Mouse (Mus musculus) limb, embryonic 15.5 days (tissue): ENCODE measurements around the gene Dnm3. TPM values are rescaled to one million over a fixed set of nuclear protein-coding genes. Genes with fewer than 3 reads are reported as not detected.

Experiments used
- ATAC-seq: fragments of 200-750 bp; cut with Nextera tagmentation; 2 replicates; pipeline ENCODE4 v1.8.0; 2017; ENCODE audit warnings: low read depth, moderate TSS enrichment; ENCODE audit not compliant: insufficient number of reproducible peaks, low FRiP score, low TSS enrichment
- H3K27ac ChIP-seq: fragments of 300-500 bp; sonication (generic); 2 replicates; pipeline ENCODE4 v1.5.1; 2015; ENCODE audit warnings: moderate library complexity, mild to moderate bottlenecking, inconsistent platforms
- H3K27me3 ChIP-seq: fragments of 300-500 bp; sonication (generic); 2 replicates; pipeline ENCODE4 v1.6.1; 2015; ENCODE audit warnings: inconsistent platforms
- H3K36me3 ChIP-seq: fragments of 300-500 bp; sonication (generic); 2 replicates; pipeline ENCODE4 v1.6.1; 2015; ENCODE audit warnings: inconsistent platforms
- H3K4me1 ChIP-seq: fragments of 300-500 bp; sonication (generic); 2 replicates; pipeline ENCODE4 v1.6.1; 2015; ENCODE audit warnings: inconsistent platforms
- H3K4me2 ChIP-seq: fragments of 300-500 bp; sonication (generic); 2 replicates; pipeline ENCODE4 v1.6.1; 2015; ENCODE audit warnings: mild to moderate bottlenecking, inconsistent platforms
- H3K4me3 ChIP-seq: fragments of 300-500 bp; sonication (generic); 2 replicates; pipeline ENCODE4 v1.5.1; 2015; ENCODE audit warnings: mild to moderate bottlenecking, inconsistent platforms
- H3K9ac ChIP-seq: fragments of 300-500 bp; sonication (generic); 2 replicates; pipeline ENCODE4 v1.6.1; 2015; ENCODE audit warnings: inconsistent platforms
- H3K9me3 ChIP-seq: fragments of 300-500 bp; sonication (generic); 2 replicates; pipeline ENCODE4 v1.6.1; 2016; ENCODE audit warnings: inconsistent platforms
- WGBS: fragments of 180-500 bp; shearing (Covaris S2); methylation state at CpG from one replicate; pipeline ENCODE4 v1.1.7; 2015; 5-methylcytosine and 5-hydroxymethylcytosine counted together
- polyA plus RNA-seq: library from polyadenylated mRNA; unstranded; fragments of >200 nt; fragmentation: Nextera tagmentation; extraction: Ambion mirVana; gene quantifications from 2 replicates; pipeline ENCODE4 v1.2.1, GENCODE M21; 2015

Gene Dnm3
- polyA plus RNA-seq, 1 experiment from 2014 or later: 23.6 TPM

GRCm38 (mm10) chr1:162463676-162464075 lies 14.2 kb downstream of the Dnm3 start:
- 84% methylated on average over 8 of the region's 8 CpGs for WGBS
- H3K9me3 ChIP-seq: no peaks in the 10 kb centered on the region
- no peaks in the 10 kb centered on the region for H3K27me3 ChIP-seq
- no peak overlapping the region for H3K4me2 ChIP-seq
- H3K4me1 ChIP-seq: no peaks in the 10 kb centered on the region
- no peak overlapping the region for H3K9ac ChIP-seq
- H3K27ac ChIP-seq: no peak overlapping the region
- ATAC-seq: no peak
- H3K36me3 ChIP-seq: no peaks in the 10 kb centered on the region
- no peak overlapping the region for H3K4me3 ChIP-seq

- no peak overlapping the region for H3K27ac ChIP-seq
- WGBS: 83% methylated on average over 2 of the region's 2 CpGs
- H3K4me2 ChIP-seq: no peak overlapping the region
- H3K4me1 ChIP-seq: 0 out of 2 replicates have a peak, but pooled peaks cover 1% of the 10 kb centered on the region
- no peak for ATAC-seq
- H3K9ac ChIP-seq: no peak overlapping the region
- no peaks in the 10 kb centered on the region for H3K9me3 ChIP-seq
- no peak overlapping the region for H3K4me3 ChIP-seq
- no peaks in the 10 kb centered on the region for H3K36me3 ChIP-seq
- H3K27me3 ChIP-seq: no peaks in the 10 kb centered on the region
Measured at GRCm38 (mm10) chr1:162458711-162459110, 19.1 kb downstream of the Dnm3 start.

GRCm38 (mm10) chr1:162456861-162457260 lies 21.0 kb downstream of the Dnm3 start:
- Histone ChIP-seq H3K4me2 (no peak overlapping the region), H3K4me3 (no peak overlapping the region), H3K27me3 (no peaks in the 10 kb centered on the region), H3K4me1 (0 out of 2 replicates have a peak, but pooled peaks cover 4% of the 10 kb centered on the region), H3K9me3 (no peaks in the 10 kb centered on the region), H3K36me3 (no peaks in the 10 kb centered on the region), H3K27ac (no peak overlapping the region), H3K9ac (no peak overlapping the region)
- WGBS: 86% methylated on average over 6 of the region's 6 CpGs
- ATAC-seq: no peak

- 0 out of 2 replicates have a peak, but pooled peaks cover 4% of the 10 kb centered on the region for H3K4me1 ChIP-seq
- no peak overlapping the region for H3K9ac ChIP-seq
- no peak overlapping the region for H3K4me3 ChIP-seq
- H3K9me3 ChIP-seq: no peaks in the 10 kb centered on the region
- WGBS: 90% methylated on average over 4 of the region's 4 CpGs
- no peak overlapping the region for H3K4me2 ChIP-seq
- no peak overlapping the region for H3K27ac ChIP-seq
- ATAC-seq: no peak
- no peaks in the 10 kb centered on the region for H3K36me3 ChIP-seq
- no peaks in the 10 kb centered on the region for H3K27me3 ChIP-seq
Measured at GRCm38 (mm10) chr1:162456406-162456805, 21.4 kb downstream of the Dnm3 start.

GRCm38 (mm10) chr1:162453578-162453977 lies 24.3 kb downstream of the Dnm3 start:
- WGBS: 31% methylated on average over 8 of the region's 8 CpGs
- Histone ChIP-seq H3K4me1 (0 out of 2 replicates have a peak, but pooled peaks cover 4% of the 10 kb centered on the region), H3K36me3 (no peaks in the 10 kb centered on the region), H3K4me3 (no peak overlapping the region), H3K27ac (no peak overlapping the region), H3K27me3 (no peaks in the 10 kb centered on the region), H3K4me2 (no peak overlapping the region), H3K9ac (no peak overlapping the region), H3K9me3 (no peaks in the 10 kb centered on the region)
- no peak for ATAC-seq

- WGBS: 79% methylated on average over 6 of the region's 6 CpGs
Measured at GRCm38 (mm10) chr1:162453030-162453429, 24.8 kb downstream of the Dnm3 start.

GRCm38 (mm10) chr1:162449161-162449909 lies 28.5 kb downstream of the Dnm3 start:
- ATAC-seq: no peak
- 59% methylated on average over 3 of the region's 3 CpGs for WGBS
- Histone ChIP-seq H3K4me2 (no peak overlapping the region), H3K27ac (no peak overlapping the region), H3K27me3 (no peaks in the 10 kb centered on the region), H3K4me3 (no peak overlapping the region), H3K9me3 (no peaks in the 10 kb centered on the region), H3K9ac (no peak overlapping the region), H3K4me1 (0 out of 2 replicates have a peak, but pooled peaks cover 4% of the 10 kb centered on the region), H3K36me3 (no peaks in the 10 kb centered on the region)

More at GRCm38 (mm10) chr1:162453030-162453429, 24.8 kb downstream of the Dnm3 start:
- H3K36me3 ChIP-seq: no peaks in the 10 kb centered on the region
- no peak for ATAC-seq
- no peak overlapping the region for H3K4me3 ChIP-seq
- no peak overlapping the region for H3K27ac ChIP-seq
- H3K9ac ChIP-seq: no peak overlapping the region
- 0 out of 2 replicates have a peak, but pooled peaks cover 4% of the 10 kb centered on the region for H3K4me1 ChIP-seq
- no peaks in the 10 kb centered on the region for H3K9me3 ChIP-seq
- no peak overlapping the region for H3K4me2 ChIP-seq
- no peaks in the 10 kb centered on the region for H3K27me3 ChIP-seq

- no peaks in the 10 kb centered on the region for H3K36me3 ChIP-seq
- WGBS: 62% methylated on average over 8 of the region's 8 CpGs
- ATAC-seq: no peak
- no peak overlapping the region for H3K4me3 ChIP-seq
- no peaks in the 10 kb centered on the region for H3K27me3 ChIP-seq
- H3K9me3 ChIP-seq: no peaks in the 10 kb centered on the region
- no peak overlapping the region for H3K4me2 ChIP-seq
- H3K4me1 ChIP-seq: no peaks in the 10 kb centered on the region
- H3K27ac ChIP-seq: no peak overlapping the region
- no peak overlapping the region for H3K9ac ChIP-seq
Measured at GRCm38 (mm10) chr1:162444805-162445204, 33.0 kb downstream of the Dnm3 start.

GRCm38 (mm10) chr1:162439576-162439975 lies 38.3 kb downstream of the Dnm3 start:
- H3K9ac ChIP-seq: no peak overlapping the region
- no peaks in the 10 kb centered on the region for H3K27me3 ChIP-seq
- no peaks in the 10 kb centered on the region for H3K36me3 ChIP-seq
- H3K4me2 ChIP-seq: no peak overlapping the region
- H3K27ac ChIP-seq: no peak overlapping the region
- no peak for ATAC-seq
- H3K9me3 ChIP-seq: no peaks in the 10 kb centered on the region
- no peaks in the 10 kb centered on the region for H3K4me1 ChIP-seq
- H3K4me3 ChIP-seq: no peak overlapping the region

- H3K9me3 ChIP-seq: no peaks in the 10 kb centered on the region
- ATAC-seq: no peak
- H3K36me3 ChIP-seq: no peaks in the 10 kb centered on the region
- H3K9ac ChIP-seq: no peak overlapping the region
- H3K27ac ChIP-seq: no peak overlapping the region
- H3K4me3 ChIP-seq: no peak overlapping the region
- no peaks in the 10 kb centered on the region for H3K27me3 ChIP-seq
- no peaks in the 10 kb centered on the region for H3K4me1 ChIP-seq
- no peak overlapping the region for H3K4me2 ChIP-seq
- WGBS: 73% methylated on average over 3 of the region's 3 CpGs
Measured at GRCm38 (mm10) chr1:162436672-162437071, 41.2 kb downstream of the Dnm3 start.

- no peaks in the 10 kb centered on the region for H3K9me3 ChIP-seq
- no peak for ATAC-seq
Measured at GRCm38 (mm10) chr1:162428904-162429303, 48.9 kb downstream of the Dnm3 start.

GRCm38 (mm10) chr1:162425930-162426478 lies 51.8 kb downstream of the Dnm3 start:
- no peaks in the 10 kb centered on the region for H3K9me3 ChIP-seq
- H3K4me3 ChIP-seq: no peak overlapping the region
- ATAC-seq: no peak
- no peaks in the 10 kb centered on the region for H3K36me3 ChIP-seq
- no peak overlapping the region for H3K4me2 ChIP-seq
- H3K9ac ChIP-seq: no peak overlapping the region
- no peak overlapping the region for H3K27ac ChIP-seq
- no peaks in the 10 kb centered on the region for H3K4me1 ChIP-seq
- no peaks in the 10 kb centered on the region for H3K27me3 ChIP-seq
- 80% methylated on average over 15 of the region's 15 CpGs for WGBS

More at GRCm38 (mm10) chr1:162428904-162429303, 48.9 kb downstream of the Dnm3 start:
- WGBS: 32% methylated on average over 2 of the region's 2 CpGs
- Histone ChIP-seq H3K36me3 (no peaks in the 10 kb centered on the region), H3K27ac (no peak overlapping the region), H3K9ac (no peak overlapping the region), H3K4me1 (no peaks in the 10 kb centered on the region), H3K4me2 (no peak overlapping the region), H3K27me3 (no peaks in the 10 kb centered on the region), H3K4me3 (no peak overlapping the region)
